Comparison of ENCODE assay signal across 25 mouse cellular contexts in genomic region chr2:179969137-179969536, GRCm38 (mm10). TPM values are rescaled to one million over a fixed set of nuclear protein-coding genes. Genes with fewer than 3 reads are reported as not detected.
A peak's percentile ranks its signal among the peaks of the same experiment; 100 is the strongest.
DNase-seq lines count a peak whose midpoint lies in the region; ATAC-seq and TF ChIP-seq lines count a peak whose summit lies in the region.
"Had no signal": no experiment of that assay in that cellular context is flagged by ENCODE, and none has a peak within 500 bp of the region (broad histone marks: within the 10 kb centered on the region; RNA-seq: fewer than 3 reads in every experiment).

No protein-coding gene starts in this region.

- no peak for TF ChIP-seq POLR2A in kidney, adult 2 months (IDR thresholded peaks at IDR 0.05; ENCODE audit: low read depth, low read length)

- no peak for ATAC-seq in hindbrain, embryonic 13.5 days (ENCODE audit: low FRiP score)
- 0 out of 2 replicates have a peak, but pooled peaks have one; percentile 26 for ATAC-seq in kidney, embryonic 15.5 days (replicated peaks; ENCODE audit: low FRiP score)
- no peak for ATAC-seq in midbrain, embryonic 13.5 days
- no peak for ATAC-seq in midbrain, postnatal 0 days (ENCODE audit: low FRiP score)
- ATAC-seq: activated CD4-positive, CD25-positive, alpha-beta regulatory T cell, adult 4 months; forebrain, embryonic 16.5 days; hindbrain, postnatal 0 days; inflammation-experienced regulatory T-cells, adult 6 months had no signal

- no peak overlapping the region for H3K4me3 ChIP-seq in hindbrain, embryonic 13.5 days
- H3K4me3 ChIP-seq in hindbrain, embryonic 10.5 days = no peak overlapping the region
- no peak overlapping the region for H3K4me3 ChIP-seq in kidney, embryonic 15.5 days (replicated peaks)
- H3K4me3 ChIP-seq in kidney, adult 2 months (ENCODE audit: insufficient read depth, low read depth, low read length) = no peak overlapping the region
- H3K4me3 ChIP-seq in midbrain, embryonic 13.5 days (replicated peaks) = no peak overlapping the region
- no peak overlapping the region for H3K4me3 ChIP-seq in midbrain, postnatal 0 days (ENCODE audit: low read depth, low read length)
- H3K4me3 ChIP-seq: embryonic facial prominence, embryonic 12.5 days; embryonic facial prominence, embryonic 15.5 days; heart, embryonic 15.5 days had no signal

- 68% methylated on average over 3 of the region's 3 CpGs for WGBS in hindbrain, embryonic 13.5 days
- 87% methylated on average over 3 of the region's 3 CpGs for WGBS in hindbrain, embryonic 10.5 days
- WGBS in kidney, embryonic 15.5 days = 67% methylated on average over 3 of the region's 3 CpGs
- 47% methylated on average over 3 of the region's 3 CpGs for WGBS in kidney, adult 2 months
- 69% methylated on average over 3 of the region's 3 CpGs for WGBS in midbrain, embryonic 13.5 days
- 66% methylated on average over 3 of the region's 3 CpGs for WGBS in midbrain, postnatal 0 days

- DNase-seq in cerebellum, adult 11-12 months = peak; percentile 2
- no peak for DNase-seq in cerebellum, postnatal 36 days
- DNase-seq in hindbrain, embryonic 10.5 days (ENCODE audit: low spot score) = no peak
- no peak for DNase-seq in kidney, adult 2 months
- no peak for DNase-seq in midbrain, postnatal 0 days (ENCODE audit: low spot score)
- DNase-seq: adrenal gland, adult 8-10 months; adrenal gland, postnatal 25 days; cerebellum, adult 18-20 months; cerebellum, adult 9-10 months; cerebellum, postnatal 14 days; gastrocnemius, postnatal 10 days; gastrocnemius, postnatal 36 days; heart, postnatal 10 days; heart, postnatal 36 days had no signal

- no peak for TF ChIP-seq CTCF in kidney, adult 2 months (conservative IDR thresholded peaks at IDR 0.05; ENCODE audit: insufficient read depth, insufficient read length, low read depth, low read length)
- no peak for TF ChIP-seq CTCF in midbrain, postnatal 0 days (IDR thresholded peaks at IDR 0.05)

- no peak overlapping the region; the same call in 1 of the 2 replicates for H3K9ac ChIP-seq in hindbrain, embryonic 13.5 days
- no peak overlapping the region for H3K9ac ChIP-seq in kidney, embryonic 15.5 days
- peak overlapping the region; percentile 36; the same call in 1 of the 2 replicates for H3K9ac ChIP-seq in midbrain, embryonic 13.5 days (replicated peaks)
- no peak overlapping the region for H3K9ac ChIP-seq in midbrain, postnatal 0 days (replicated peaks; ENCODE audit: low read length, poor library complexity, severe bottlenecking)
- H3K9ac ChIP-seq: embryonic facial prominence, embryonic 12.5 days; embryonic facial prominence, embryonic 15.5 days; heart, embryonic 15.5 days had no signal

- H3K4me2 ChIP-seq in hindbrain, embryonic 13.5 days = no peak overlapping the region
- no peak overlapping the region for H3K4me2 ChIP-seq in kidney, embryonic 15.5 days
- 0 out of 2 replicates have a peak overlapping the region, but pooled peaks have one; percentile 3 for H3K4me2 ChIP-seq in midbrain, embryonic 13.5 days (replicated peaks)
- no peak overlapping the region for H3K4me2 ChIP-seq in midbrain, postnatal 0 days (ENCODE audit: low read depth, low read length, poor library complexity, severe bottlenecking)
- H3K4me2 ChIP-seq: embryonic facial prominence, embryonic 12.5 days; embryonic facial prominence, embryonic 15.5 days; heart, embryonic 11.5 days; heart, embryonic 15.5 days had no signal

- peaks cover 81% of the 10 kb centered on the region for H3K4me1 ChIP-seq in hindbrain, embryonic 13.5 days (replicated peaks)
- peaks cover 91% of the 10 kb centered on the region for H3K4me1 ChIP-seq in hindbrain, embryonic 10.5 days (replicated peaks)
- peaks cover 67% of the 10 kb centered on the region for H3K4me1 ChIP-seq in kidney, embryonic 15.5 days
- H3K4me1 ChIP-seq in kidney, adult 2 months (ENCODE audit: control insufficient read depth, insufficient read depth, low read length) = peaks cover 34% of the 10 kb centered on the region
- peaks cover 78% of the 10 kb centered on the region for H3K4me1 ChIP-seq in midbrain, embryonic 13.5 days (replicated peaks)
- peaks cover 13% of the 10 kb centered on the region for H3K4me1 ChIP-seq in midbrain, postnatal 0 days (ENCODE audit: insufficient read depth, low read length)

- no peaks in the 10 kb centered on the region for H3K36me3 ChIP-seq in hindbrain, embryonic 13.5 days
- no peaks in the 10 kb centered on the region for H3K36me3 ChIP-seq in hindbrain, embryonic 10.5 days
- H3K36me3 ChIP-seq in kidney, embryonic 15.5 days = no peaks in the 10 kb centered on the region
- H3K36me3 ChIP-seq in kidney, adult 2 months (ENCODE audit: control insufficient read depth, insufficient read depth, low read length) = no peaks in the 10 kb centered on the region
- no peaks in the 10 kb centered on the region for H3K36me3 ChIP-seq in midbrain, embryonic 13.5 days
- no peaks in the 10 kb centered on the region for H3K36me3 ChIP-seq in midbrain, postnatal 0 days (ENCODE audit: insufficient read depth, low read length)
- H3K36me3 ChIP-seq: embryonic facial prominence, embryonic 12.5 days; embryonic facial prominence, embryonic 15.5 days; heart, embryonic 15.5 days had no signal

- no peaks in the 10 kb centered on the region for H3K27me3 ChIP-seq in hindbrain, embryonic 13.5 days
- no peaks in the 10 kb centered on the region for H3K27me3 ChIP-seq in hindbrain, embryonic 10.5 days (ENCODE audit: insufficient read depth, poor library complexity, severe bottlenecking)
- H3K27me3 ChIP-seq in kidney, embryonic 15.5 days = no peaks in the 10 kb centered on the region
- H3K27me3 ChIP-seq in kidney, adult 2 months (replicated peaks; ENCODE audit: control insufficient read depth, insufficient read depth, low read length) = no peaks in the 10 kb centered on the region
- no peaks in the 10 kb centered on the region for H3K27me3 ChIP-seq in midbrain, embryonic 13.5 days
- no peaks in the 10 kb centered on the region for H3K27me3 ChIP-seq in midbrain, postnatal 0 days (ENCODE audit: insufficient read depth, low read length)
- H3K27me3 ChIP-seq: embryonic facial prominence, embryonic 12.5 days; embryonic facial prominence, embryonic 15.5 days; heart, embryonic 15.5 days had no signal

- no peaks in the 10 kb centered on the region for H3K9me3 ChIP-seq in hindbrain, embryonic 13.5 days
- no peaks in the 10 kb centered on the region for H3K9me3 ChIP-seq in hindbrain, embryonic 10.5 days
- H3K9me3 ChIP-seq in kidney, embryonic 15.5 days (replicated peaks) = no peaks in the 10 kb centered on the region
- no peaks in the 10 kb centered on the region for H3K9me3 ChIP-seq in midbrain, embryonic 13.5 days
- no peaks in the 10 kb centered on the region for H3K9me3 ChIP-seq in midbrain, postnatal 0 days (ENCODE audit: low read length)
- H3K9me3 ChIP-seq: embryonic facial prominence, embryonic 12.5 days; embryonic facial prominence, embryonic 15.5 days; heart, embryonic 15.5 days had no signal

- 0 out of 2 replicates have a peak overlapping the region, but pooled peaks have one; percentile 18 for H3K27ac ChIP-seq in hindbrain, embryonic 13.5 days
- H3K27ac ChIP-seq in hindbrain, embryonic 10.5 days = no peak overlapping the region
- 0 out of 2 replicates have a peak overlapping the region, but pooled peaks have one; percentile 18 for H3K27ac ChIP-seq in kidney, embryonic 15.5 days
- no peak overlapping the region for H3K27ac ChIP-seq in kidney, adult 2 months (ENCODE audit: insufficient read depth, low read depth, low read length)
- H3K27ac ChIP-seq in midbrain, embryonic 13.5 days = no peak overlapping the region
- no peak overlapping the region for H3K27ac ChIP-seq in midbrain, postnatal 0 days (ENCODE audit: low read depth, low read length)
- H3K27ac ChIP-seq: embryonic facial prominence, embryonic 12.5 days; embryonic facial prominence, embryonic 15.5 days; heart, embryonic 15.5 days; hindbrain, postnatal 0 days had no signal

RNA-seq across cellular contexts. Expression of gene Taf4, which starts 7.3 kb away (rescaled TPM):
- polyA plus RNA-seq in hindbrain, embryonic 13.5 days (2015; fragmentation: Nextera tagmentation; extraction: Ambion mirVana) = 3.9 and 4.5 TPM in 2 replicates
- polyA plus RNA-seq in hindbrain, embryonic 10.5 days (2016; fragmentation: Nextera tagmentation; extraction: Ambion mirVana) = 3.7 and 4.4 TPM in 2 replicates
- 3.5 and 3.9 TPM in 2 replicates for polyA plus RNA-seq in kidney, embryonic 15.5 days (2015; fragmentation: Nextera tagmentation; extraction: Ambion mirVana)
- polyA plus RNA-seq in kidney, adult 2 months (2012; rRNA removed) = 7.3 and 8.9 TPM in 2 replicates
- polyA plus RNA-seq in midbrain, embryonic 13.5 days (2015; fragmentation: Nextera tagmentation; extraction: Ambion mirVana) = 4.1 and 4.5 TPM in 2 replicates
- 11.4 and 15.0 TPM in 2 replicates for total RNA-seq in midbrain, postnatal 0 days (2014; rRNA removed)
- polyA plus RNA-seq in midbrain, postnatal 0 days (2015; fragmentation: Nextera tagmentation; extraction: Ambion mirVana) = 2.2 and 2.9 TPM in 2 replicates

RNA-seq across cellular contexts. Expression of gene Lsm14b, which starts 55.6 kb away (rescaled TPM):
- polyA plus RNA-seq in hindbrain, embryonic 13.5 days (2015; fragmentation: Nextera tagmentation; extraction: Ambion mirVana) = 22.5 and 23.4 TPM in 2 replicates
- 9.4 and 12.9 TPM in 2 replicates for polyA plus RNA-seq in hindbrain, embryonic 10.5 days (2016; fragmentation: Nextera tagmentation; extraction: Ambion mirVana)
- polyA plus RNA-seq in kidney, embryonic 15.5 days (2015; fragmentation: Nextera tagmentation; extraction: Ambion mirVana) = 9.5 and 10.1 TPM in 2 replicates
- 27.2 and 29.5 TPM in 2 replicates for polyA plus RNA-seq in kidney, adult 2 months (2012; rRNA removed)
- 20.9 and 24.8 TPM in 2 replicates for polyA plus RNA-seq in midbrain, embryonic 13.5 days (2015; fragmentation: Nextera tagmentation; extraction: Ambion mirVana)
- total RNA-seq in midbrain, postnatal 0 days (2014; rRNA removed) = 113 and 118 TPM in 2 replicates
- 22.0 and 23.6 TPM in 2 replicates for polyA plus RNA-seq in midbrain, postnatal 0 days (2015; fragmentation: Nextera tagmentation; extraction: Ambion mirVana)

Comparison
In these comparisons a context has a peak if more than half of its experiments do, and no peak if none do; other contexts are left out.
1. H3K27ac ChIP-seq: peak in hindbrain, embryonic 13.5 days (single experiment) and kidney, embryonic 15.5 days (single experiment); none in hindbrain, embryonic 10.5 days (single experiment), kidney, adult 2 months (single experiment), midbrain, embryonic 13.5 days (single experiment) and midbrain, postnatal 0 days (single experiment).